Mouse (Mus musculus) E14TG2a.4 (cell line): ENCODE results near the gene Plin2.

Source experiments
- CTCF ChIP-seq: conservative IDR thresholded peaks from 2 replicates; pipeline ENCODE4 v1.5.1; 2014; ENCODE audit warnings: low read length
- POU5F1 ChIP-seq: IDR thresholded peaks from 2 replicates; pipeline ENCODE4 v1.6.1; 2014; ENCODE audit warnings: low read length, borderline replicate concordance

DNA sequence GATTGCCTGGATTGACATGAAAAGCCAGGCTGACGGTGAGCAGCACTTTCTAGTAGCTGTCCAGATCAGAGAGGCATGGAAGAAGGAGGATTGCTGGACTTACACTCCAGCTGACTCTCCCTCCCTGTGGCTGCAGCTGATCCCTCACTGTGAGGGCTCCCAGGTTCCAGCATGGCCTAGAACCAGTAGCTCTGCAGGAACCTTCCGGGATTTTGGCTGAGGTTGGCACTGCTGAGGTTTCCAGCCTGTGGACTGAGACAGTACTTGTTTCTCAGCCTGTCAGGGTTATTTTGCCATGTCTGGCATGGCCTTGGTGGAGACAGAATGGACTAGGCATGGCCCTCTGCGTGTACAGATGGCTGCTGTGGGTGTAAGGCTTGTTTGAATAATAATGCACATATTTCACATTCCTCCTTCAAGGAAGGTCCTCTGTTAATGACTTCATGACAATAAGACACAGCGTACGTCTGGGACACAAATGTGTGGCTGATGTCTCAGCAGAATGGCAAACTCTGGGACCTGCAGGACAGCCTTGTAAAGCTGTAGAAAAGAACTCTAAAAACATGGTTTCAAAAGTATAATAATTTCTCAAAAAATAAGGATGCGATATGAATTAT lies 40.3 kb upstream of the Plin2 start:
- TF ChIP-seq CTCF (no peak), POU5F1 (no peak)
